Mouse (Mus musculus) liver, embryonic 15.5 days (tissue): ENCODE measurements around the gene Hp1bp3. TPM values are rescaled to one million over a fixed set of nuclear protein-coding genes. Genes with fewer than 3 reads are reported as not detected.
A peak's percentile ranks its signal among the peaks of the same experiment; 100 is the strongest.

Experiments used
- ATAC-seq: fragments of 200-750 bp; cut with Nextera tagmentation; 2 replicates; pipeline ENCODE4 v1.8.0; 2017; ENCODE audit warnings: moderate number of reproducible peaks, mild to moderate bottlenecking, moderate library complexity; ENCODE audit not compliant: insufficient read depth
- H3K27ac ChIP-seq: fragments of 300-500 bp; sonication (generic); replicated peaks from 2 replicates; pipeline ENCODE4 v1.5.1; 2015; ENCODE audit warnings: mild to moderate bottlenecking, inconsistent platforms
- H3K27me3 ChIP-seq: fragments of 300-500 bp; sonication (generic); 2 replicates; pipeline ENCODE4 v1.6.1; 2015; ENCODE audit warnings: mild to moderate bottlenecking, inconsistent platforms
- H3K36me3 ChIP-seq: fragments of 300-500 bp; sonication (generic); replicated peaks from 2 replicates; pipeline ENCODE4 v1.6.1; 2015; ENCODE audit warnings: moderate library complexity, mild to moderate bottlenecking, inconsistent platforms
- H3K4me1 ChIP-seq: fragments of 300-500 bp; sonication (generic); replicated peaks from 2 replicates; pipeline ENCODE4 v1.6.1; 2015; ENCODE audit warnings: inconsistent platforms
- H3K4me2 ChIP-seq: fragments of 300-500 bp; sonication (generic); 2 replicates; pipeline ENCODE4 v1.6.1; 2015; ENCODE audit warnings: moderate library complexity, mild to moderate bottlenecking, inconsistent platforms
- H3K4me3 ChIP-seq: fragments of 300-500 bp; sonication (generic); replicated peaks from 2 replicates; pipeline ENCODE4 v1.5.1; 2015; ENCODE audit warnings: mild to moderate bottlenecking, inconsistent platforms
- H3K9ac ChIP-seq: fragments of 300-500 bp; sonication (generic); 2 replicates; pipeline ENCODE4 v1.6.1; 2015; ENCODE audit warnings: moderate library complexity, mild to moderate bottlenecking, inconsistent platforms
- H3K9me3 ChIP-seq: fragments of 300-500 bp; sonication (generic); replicated peaks from 2 replicates; pipeline ENCODE4 v1.6.1; 2016; ENCODE audit warnings: inconsistent platforms
- WGBS: fragments of 180-500 bp; shearing (Covaris S2); methylation state at CpG from one replicate; pipeline ENCODE4 v1.1.7; 2015; ENCODE audit warnings: mixed read lengths; ENCODE audit not compliant: insufficient replicate concordance; 5-methylcytosine and 5-hydroxymethylcytosine counted together
- polyA plus RNA-seq: library from polyadenylated mRNA; unstranded; fragments of >200 nt; fragmentation: Nextera tagmentation; extraction: Ambion mirVana; gene quantifications from 2 replicates; pipeline ENCODE4 v1.2.1, GENCODE M21; 2015

The Hp1bp3 gene
- polyA plus RNA-seq, 1 experiment from 2014 or later: 40.0 TPM

DNA sequence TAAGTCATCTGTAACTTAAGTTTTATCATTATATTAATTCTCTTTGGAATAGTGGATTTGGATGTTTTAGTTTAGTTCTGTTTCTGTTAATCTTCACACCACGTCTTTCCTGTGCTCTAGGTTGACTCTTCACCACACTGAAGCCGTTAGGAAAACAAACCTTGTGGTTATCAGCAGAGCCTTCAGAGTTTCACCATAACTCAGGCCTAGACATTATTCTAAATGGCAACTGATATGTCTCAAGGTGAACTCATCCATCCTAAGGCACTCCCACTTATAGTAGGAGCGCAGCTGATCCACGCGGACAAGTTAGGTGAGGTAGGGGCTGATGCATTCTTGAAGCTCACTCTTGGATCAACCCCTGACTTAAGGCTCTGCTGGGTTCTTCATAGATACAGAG lies 5.3 kb downstream of the Hp1bp3 start:
- ATAC-seq: no peak
- 50% methylated on average over 5 of the region's 5 CpGs for WGBS
- Histone ChIP-seq H3K9ac (no peak overlapping the region), H3K27ac (no peak overlapping the region), H3K9me3 (no peaks in the 10 kb centered on the region), H3K4me1 (peaks cover 45% of the 10 kb centered on the region), H3K4me3 (no peak overlapping the region), H3K27me3 (no peaks in the 10 kb centered on the region), H3K36me3 (peaks cover 55% of the 10 kb centered on the region), H3K4me2 (peak overlapping the region; percentile 79; the same call in 1 of the 2 replicates)

DNA sequence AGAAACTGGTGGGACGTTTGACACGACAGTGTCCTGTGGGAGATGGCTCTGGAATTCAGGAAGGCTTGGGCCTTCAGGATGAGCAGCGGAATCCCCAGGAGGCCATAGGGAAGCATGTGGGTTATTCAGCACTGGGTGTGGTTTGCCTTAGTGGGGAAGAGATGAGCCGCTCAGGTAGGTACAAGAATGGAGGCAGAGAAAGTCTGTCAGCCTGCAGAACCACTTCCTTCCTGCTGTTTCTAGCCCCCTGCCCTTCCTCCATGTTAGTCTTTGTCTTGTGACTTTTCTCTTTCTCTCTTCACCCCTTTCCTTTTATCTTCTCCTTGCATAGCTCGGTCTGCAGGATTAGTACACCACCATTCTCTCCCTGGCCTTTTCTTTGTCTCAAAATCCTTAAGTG lies 6.3 kb downstream of the Hp1bp3 start:
- Histone ChIP-seq H3K36me3 (peaks cover 64% of the 10 kb centered on the region), H3K27ac (no peak overlapping the region), H3K9ac (no peak overlapping the region), H3K9me3 (no peaks in the 10 kb centered on the region), H3K27me3 (no peaks in the 10 kb centered on the region), H3K4me2 (no peak overlapping the region), H3K4me1 (peaks cover 45% of the 10 kb centered on the region), H3K4me3 (no peak overlapping the region)
- 64% methylated on average over 5 of the region's 5 CpGs for WGBS
- ATAC-seq: no peak

DNA sequence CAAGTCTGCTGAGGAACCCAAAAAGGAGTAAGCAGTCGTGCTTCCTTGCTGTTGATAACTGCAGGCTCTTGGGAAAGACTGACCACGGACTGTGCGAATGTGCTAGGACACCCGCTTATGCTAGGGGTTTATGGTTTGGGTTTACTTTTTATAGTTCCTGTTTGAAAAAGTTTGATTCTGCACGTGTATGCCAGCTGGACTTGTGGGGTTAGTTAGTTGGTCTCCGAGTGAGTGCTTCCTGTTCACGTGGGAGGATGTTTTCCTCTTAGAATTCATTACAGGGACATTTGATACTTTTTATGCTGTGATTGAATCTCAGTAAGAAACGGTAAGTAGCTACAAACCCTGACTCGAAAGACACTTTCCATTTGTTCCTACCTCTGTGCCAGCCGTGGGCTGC lies 7.5 kb downstream of the Hp1bp3 start:
- Histone ChIP-seq H3K9ac (no peak overlapping the region), H3K4me2 (no peak overlapping the region), H3K4me1 (peaks cover 37% of the 10 kb centered on the region), H3K9me3 (no peaks in the 10 kb centered on the region), H3K36me3 (peaks cover 77% of the 10 kb centered on the region), H3K4me3 (no peak overlapping the region), H3K27ac (no peak overlapping the region), H3K27me3 (no peaks in the 10 kb centered on the region)
- no peak for ATAC-seq
- WGBS: 76% methylated on average over 10 of the region's 10 CpGs

DNA sequence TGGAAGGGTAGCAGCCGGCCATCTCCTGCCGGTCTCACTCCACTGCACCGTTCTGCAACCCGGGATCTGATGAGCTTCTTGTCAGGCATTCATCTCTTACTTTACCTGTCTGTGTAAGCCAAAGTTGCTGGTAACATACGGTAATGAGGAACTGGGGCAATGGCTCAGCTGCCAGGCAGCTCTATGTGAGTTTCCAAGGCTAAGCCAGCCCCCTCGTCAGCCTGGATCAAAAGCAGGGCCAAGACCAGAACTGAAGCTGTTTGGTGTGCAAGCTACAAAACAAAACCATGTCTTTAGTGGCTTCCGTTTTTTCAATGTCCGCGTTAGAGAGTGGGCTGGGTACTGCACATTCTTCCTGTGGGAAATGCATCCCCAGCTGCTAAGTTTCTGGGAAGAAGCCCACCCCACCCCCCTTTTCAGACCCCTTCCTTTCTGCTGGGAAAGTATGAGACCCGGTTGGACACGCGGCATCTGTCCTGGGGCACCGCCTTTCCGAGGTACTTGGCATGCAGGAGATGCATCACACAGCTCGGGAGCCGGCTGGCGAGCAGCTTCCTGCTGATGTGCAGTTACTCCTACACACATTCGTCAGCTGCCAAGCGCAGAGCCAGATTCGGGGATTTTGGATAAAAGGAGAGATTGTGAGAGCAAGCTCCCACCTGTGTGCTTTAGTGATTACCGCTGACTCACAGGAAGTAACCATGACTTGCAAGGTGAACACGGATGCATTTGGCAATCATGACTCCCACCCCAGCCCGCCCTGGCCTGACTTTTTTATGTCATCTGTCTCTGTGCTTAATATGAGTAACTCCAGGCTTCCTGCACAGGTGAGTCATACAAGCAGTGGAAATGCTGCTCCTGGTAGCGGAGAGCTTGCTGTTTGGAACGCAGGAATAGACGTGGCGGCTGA lies 30.9 kb downstream of the Hp1bp3 start:
- Histone ChIP-seq H3K36me3 (peaks cover 60% of the 10 kb centered on the region), H3K4me1 (peaks cover 27% of the 10 kb centered on the region), H3K27ac (no peak overlapping the region), H3K9ac (no peak overlapping the region), H3K27me3 (peaks cover 33% of the 10 kb centered on the region), H3K9me3 (no peaks in the 10 kb centered on the region), H3K4me3 (no peak overlapping the region), H3K4me2 (no peak overlapping the region)
- 75% methylated on average over 27 of the region's 27 CpGs for WGBS
- ATAC-seq: no peak

DNA sequence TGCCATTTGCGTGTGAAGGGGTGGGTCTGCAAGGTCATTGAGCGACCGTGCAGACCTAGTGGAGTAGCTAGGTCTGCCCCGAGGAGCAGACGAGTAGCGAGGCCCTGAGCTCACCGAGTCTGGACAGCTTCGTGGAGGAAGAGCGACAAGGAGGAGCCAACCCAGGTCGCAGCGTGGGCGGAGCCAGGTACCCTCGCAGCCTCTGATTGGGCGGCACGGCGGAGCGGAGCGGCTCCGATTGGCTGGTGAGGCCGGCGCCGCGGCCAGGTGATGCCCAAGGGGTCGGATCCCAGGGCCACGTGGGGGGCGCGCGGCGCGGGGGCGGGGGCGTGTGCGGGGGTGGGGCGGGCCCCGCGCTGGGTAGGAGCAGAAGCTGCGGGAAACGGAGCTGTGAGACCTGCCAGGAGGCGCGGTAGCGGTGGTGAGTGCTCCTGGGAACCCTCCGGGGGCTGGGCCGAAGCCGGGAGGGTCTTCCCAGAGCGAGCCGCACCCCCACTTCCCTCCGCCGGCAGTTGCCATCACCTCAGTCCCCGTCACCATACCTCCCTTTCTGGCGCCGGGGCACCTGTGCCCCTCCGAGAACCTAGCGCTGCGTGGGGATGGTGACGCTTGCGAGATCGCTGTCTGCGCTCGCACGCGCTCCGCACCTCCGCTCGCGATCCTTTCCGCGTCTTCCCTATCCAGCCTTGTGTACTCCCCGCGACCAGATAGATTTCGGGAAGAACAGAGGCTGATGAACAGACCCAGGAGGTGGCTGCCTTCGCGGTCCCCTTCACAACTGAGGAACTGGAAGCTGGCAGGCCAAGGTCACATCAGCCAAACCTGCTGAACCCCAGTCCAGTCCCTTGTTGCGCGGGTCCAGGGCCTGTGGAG lies 34.2 kb downstream of the Hp1bp3 start, which contains the start of the genes Sh2d5 and Kif17:
TSS of gene Sh2d5 (plus strand) at position 316 of the 873 bp plus-strand sequence.
TSS of gene Kif17 (plus strand) at position 348 of the 873 bp plus-strand sequence.
- no peak within 1 kb of the TSS for H3K27ac ChIP-seq
- WGBS: under 1% methylated on average over 68 of the region's 74 CpGs
- peak within 1 kb of the TSS; percentile 53 for H3K4me3 ChIP-seq
- ATAC-seq: peak; percentile 81
- H3K4me2 ChIP-seq: peak within 1 kb of the TSS; percentile 86
- peaks cover 27% of the 10 kb centered on the region for H3K36me3 ChIP-seq
- H3K9me3 ChIP-seq: no peaks in the 10 kb centered on the region
- peaks cover 57% of the 10 kb centered on the region for H3K27me3 ChIP-seq
- peak within 1 kb of the TSS; percentile 27; the same call in 1 of the 2 replicates for H3K9ac ChIP-seq
- H3K4me1 ChIP-seq: peaks cover 29% of the 10 kb centered on the region

DNA sequence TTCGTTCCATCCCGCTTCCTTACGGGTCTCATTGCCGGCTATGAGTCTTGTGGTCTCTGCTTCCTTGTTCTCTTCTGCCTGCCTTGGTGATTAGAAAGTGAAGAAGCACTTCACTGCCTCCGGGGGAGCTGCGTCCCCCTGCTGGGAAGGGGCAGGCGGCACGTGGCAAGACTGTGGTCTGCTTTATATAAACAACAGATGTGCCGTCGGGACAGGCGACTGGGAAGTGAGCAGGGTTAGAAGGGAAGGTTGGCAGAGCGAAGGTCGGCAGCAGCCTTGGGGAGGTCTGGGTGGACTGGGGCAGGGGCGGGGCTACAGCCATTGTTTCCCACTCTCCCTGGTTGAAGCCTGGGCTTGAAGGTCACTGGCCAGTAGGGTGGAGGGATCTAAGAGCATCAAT lies 35.7 kb downstream of the Hp1bp3 start:
- H3K4me3 ChIP-seq: peak overlapping the region; percentile 23
- peaks cover 12% of the 10 kb centered on the region for H3K36me3 ChIP-seq
- H3K9me3 ChIP-seq: no peaks in the 10 kb centered on the region
- H3K27me3 ChIP-seq: peaks cover 64% of the 10 kb centered on the region
- H3K9ac ChIP-seq: no peak overlapping the region
- H3K4me1 ChIP-seq: peaks cover 31% of the 10 kb centered on the region
- no peak overlapping the region for H3K27ac ChIP-seq
- H3K4me2 ChIP-seq: peak overlapping the region; percentile 45
- no peak for ATAC-seq
- under 1% methylated on average over 14 of the region's 14 CpGs for WGBS

DNA sequence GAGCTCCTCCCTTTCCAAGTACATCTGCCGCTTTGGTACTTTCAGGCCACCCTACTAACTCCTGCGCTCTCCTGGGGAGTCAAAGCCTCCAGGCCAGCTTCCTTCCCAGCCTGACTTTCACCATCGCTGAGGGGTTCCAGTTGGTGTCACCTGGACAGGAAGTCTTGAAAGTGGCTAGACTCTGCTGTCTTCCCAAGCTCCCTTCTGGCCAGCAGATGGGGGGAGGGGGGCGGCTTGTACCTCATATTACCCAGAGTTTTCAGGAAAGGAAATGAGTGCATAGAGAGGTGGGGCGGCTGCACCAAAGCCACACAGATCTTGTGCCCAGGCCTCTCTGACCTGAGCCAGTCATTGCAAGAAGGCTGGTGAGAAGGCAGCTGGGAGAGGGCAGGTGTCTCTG lies 36.1 kb downstream of the Hp1bp3 start:
- Histone ChIP-seq H3K4me3 (no peak overlapping the region), H3K27ac (no peak overlapping the region), H3K4me2 (peak overlapping the region; percentile 45), H3K4me1 (peaks cover 35% of the 10 kb centered on the region), H3K9ac (no peak overlapping the region), H3K27me3 (peaks cover 69% of the 10 kb centered on the region), H3K9me3 (no peaks in the 10 kb centered on the region), H3K36me3 (peaks cover 8% of the 10 kb centered on the region)
- no peak for ATAC-seq
- 25% methylated on average over 5 of the region's 5 CpGs for WGBS

DNA sequence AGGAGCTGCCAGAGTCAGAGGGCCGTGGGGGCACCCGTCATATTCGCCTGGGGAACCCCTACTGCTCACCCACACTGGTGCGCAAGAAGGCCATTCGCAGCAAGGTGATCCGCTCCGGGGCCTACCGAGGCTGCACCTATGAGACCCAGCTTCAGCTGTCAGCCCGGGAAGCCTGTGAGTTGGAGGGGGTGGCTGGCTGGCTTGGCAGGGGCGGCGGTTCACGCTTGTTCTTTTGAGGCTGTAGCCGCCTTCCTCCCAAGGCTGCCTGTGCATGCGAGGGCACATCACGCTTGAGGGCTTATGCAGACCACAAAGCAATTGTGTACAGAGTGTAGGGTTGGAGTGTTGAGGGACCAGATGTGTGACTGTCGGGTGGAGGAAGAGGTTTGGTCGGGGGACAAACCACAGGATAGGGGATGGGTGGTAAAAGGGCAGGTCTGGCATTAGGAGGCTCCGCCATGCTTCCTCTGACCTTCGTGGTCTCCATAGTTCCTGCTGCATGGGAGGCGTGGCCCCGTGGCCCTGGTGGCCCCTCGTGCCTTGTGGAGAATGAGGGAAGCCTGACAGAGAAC lies 41.1 kb downstream of the Hp1bp3 start:
- Histone ChIP-seq H3K4me2 (no peak overlapping the region), H3K27me3 (peaks cover 56% of the 10 kb centered on the region), H3K9ac (no peak overlapping the region), H3K4me3 (no peak overlapping the region), H3K4me1 (peaks cover 14% of the 10 kb centered on the region), H3K27ac (no peak overlapping the region), H3K36me3 (no peaks in the 10 kb centered on the region), H3K9me3 (no peaks in the 10 kb centered on the region)
- no peak for ATAC-seq
- 33% methylated on average over 22 of the region's 22 CpGs for WGBS

DNA sequence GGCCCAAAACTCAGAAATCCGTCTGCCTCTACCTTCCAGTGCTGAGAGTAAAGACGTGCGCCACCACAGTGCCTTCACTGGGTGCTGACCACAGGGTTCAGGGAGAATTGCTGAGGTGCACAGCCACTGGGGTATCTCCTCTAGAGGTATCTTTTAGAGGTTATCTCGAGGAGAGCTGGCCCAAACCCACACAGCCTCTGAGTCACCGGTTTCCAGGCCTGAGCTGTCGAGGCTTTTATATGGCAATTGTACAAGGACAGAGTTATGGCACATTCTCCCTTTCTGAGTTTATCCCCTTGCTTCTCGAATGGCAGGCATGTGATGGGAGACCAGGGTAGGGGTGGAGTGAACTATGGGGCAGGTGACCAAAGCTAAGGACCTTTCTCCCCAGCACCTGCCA lies 42.6 kb downstream of the Hp1bp3 start:
- H3K27ac ChIP-seq: no peak overlapping the region
- no peak overlapping the region for H3K9ac ChIP-seq
- H3K9me3 ChIP-seq: no peaks in the 10 kb centered on the region
- 48% methylated on average over 7 of the region's 7 CpGs for WGBS
- H3K27me3 ChIP-seq: peaks cover 52% of the 10 kb centered on the region
- H3K4me3 ChIP-seq: no peak overlapping the region
- peaks cover 20% of the 10 kb centered on the region for H3K4me1 ChIP-seq
- H3K36me3 ChIP-seq: no peaks in the 10 kb centered on the region
- no peak for ATAC-seq
- H3K4me2 ChIP-seq: no peak overlapping the region

DNA sequence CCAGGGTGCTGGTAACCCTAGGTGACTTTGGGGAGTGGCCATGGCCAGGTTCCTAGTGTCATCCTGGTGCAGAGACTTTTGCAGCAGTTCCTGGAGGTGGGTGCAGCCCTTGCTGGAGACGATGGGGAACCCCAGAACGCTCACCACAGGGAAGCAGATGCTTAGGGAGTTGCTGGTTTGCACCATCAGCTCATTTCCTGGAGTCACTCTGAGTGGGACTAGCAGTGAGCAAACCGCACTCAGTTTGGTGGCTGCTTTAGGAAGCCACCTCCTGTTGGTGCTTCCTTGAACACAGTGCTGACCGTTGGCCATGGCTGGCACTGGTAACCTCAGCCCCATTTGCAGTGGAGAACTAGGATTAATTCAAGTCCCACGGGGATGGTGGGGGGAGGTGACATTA lies 43.4 kb downstream of the Hp1bp3 start:
- Histone ChIP-seq H3K4me2 (no peak overlapping the region), H3K9me3 (no peaks in the 10 kb centered on the region), H3K9ac (no peak overlapping the region), H3K4me1 (peaks cover 20% of the 10 kb centered on the region), H3K27me3 (peaks cover 51% of the 10 kb centered on the region), H3K27ac (no peak overlapping the region), H3K36me3 (no peaks in the 10 kb centered on the region), H3K4me3 (no peak overlapping the region)
- ATAC-seq: no peak
- WGBS: 22% methylated on average over 5 of the region's 5 CpGs
